Mouse (Mus musculus) common myeloid progenitor, adult 5-6 weeks (primary cell): Measurements from ENCODE around the gene Hip1r. TPM values are rescaled to one million over a fixed set of nuclear protein-coding genes. Genes with fewer than 3 reads are reported as not detected.

ENCODE experiments used
- ATAC-seq: replicated peaks from 2 replicates; pipeline ENCODE4 v1.8.0; 2016; ENCODE audit warnings: low read depth, mild to moderate bottlenecking, moderate TSS enrichment, inconsistent platforms; ENCODE audit not compliant: poor library complexity, severe bottlenecking
- total RNA-seq: library from RNA; stranded (forward); fragments of 200-1000, 187-1606 nt; gene quantifications from 2 replicates; pipeline ENCODE4 v1.2.3, GENCODE M21; 2017

The Hip1r gene
- total RNA-seq, 1 experiment from 2014 or later = 13.0 TPM

- no peak for ATAC-seq
Measured at GRCm38 (mm10) chr5:123994468-123994867, 21.0 kb downstream of the Hip1r start.

GRCm38 (mm10) chr5:123995388-123995787 is 22.0 kb downstream of the Hip1r start:
- ATAC-seq = no peak

GRCm38 (mm10) chr5:123996194-123996593 is 22.8 kb downstream of the Hip1r start:
- no peak for ATAC-seq

DNA sequence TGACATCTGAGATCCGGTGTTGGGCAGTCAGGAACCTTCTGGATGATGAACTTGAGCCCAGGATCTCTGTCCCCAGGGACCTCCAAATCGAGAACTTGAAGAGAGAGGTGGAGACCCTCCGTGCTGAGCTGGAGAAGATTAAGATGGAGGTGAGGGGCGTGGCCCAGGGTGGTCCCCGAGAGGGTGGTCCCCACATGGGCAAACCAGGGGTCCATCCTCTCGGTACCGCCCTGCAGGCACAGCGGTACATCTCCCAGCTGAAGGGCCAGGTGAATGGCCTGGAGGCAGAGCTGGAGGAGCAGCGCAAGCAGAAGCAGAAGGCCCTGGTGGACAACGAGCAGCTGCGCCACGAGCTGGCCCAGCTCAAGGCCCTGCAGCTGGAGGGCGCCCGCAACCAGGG is 23.3 kb downstream of the Hip1r start:
- ATAC-seq = no peak

DNA sequence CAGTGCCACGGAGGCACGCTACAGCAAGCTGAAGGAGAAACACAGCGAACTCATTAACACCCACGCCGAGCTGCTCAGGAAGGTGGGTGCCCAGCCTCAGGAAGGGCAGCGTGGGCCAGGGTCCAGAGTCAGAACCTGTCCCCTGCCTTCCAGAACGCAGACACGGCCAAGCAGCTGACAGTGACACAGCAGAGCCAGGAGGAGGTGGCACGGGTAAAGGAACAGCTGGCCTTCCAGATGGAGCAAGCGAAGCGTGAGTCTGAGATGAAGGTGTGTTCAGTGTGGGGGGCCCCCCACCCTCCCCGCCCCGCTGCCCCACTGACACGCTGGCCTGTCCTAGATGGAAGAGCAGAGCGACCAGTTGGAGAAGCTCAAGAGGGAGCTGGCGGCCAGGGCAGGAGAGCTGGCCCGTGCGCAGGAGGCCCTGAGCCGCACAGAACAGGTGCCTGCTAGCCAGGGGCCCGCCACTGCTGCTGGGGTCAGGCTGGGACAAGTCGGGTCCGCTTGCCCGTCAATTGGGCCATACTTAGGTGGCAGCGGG is 23.9 kb downstream of the Hip1r start:
- ATAC-seq = no peak

- ATAC-seq = no peak
Measured at GRCm38 (mm10) chr5:123997811-123998210, 24.4 kb downstream of the Hip1r start.

DNA sequence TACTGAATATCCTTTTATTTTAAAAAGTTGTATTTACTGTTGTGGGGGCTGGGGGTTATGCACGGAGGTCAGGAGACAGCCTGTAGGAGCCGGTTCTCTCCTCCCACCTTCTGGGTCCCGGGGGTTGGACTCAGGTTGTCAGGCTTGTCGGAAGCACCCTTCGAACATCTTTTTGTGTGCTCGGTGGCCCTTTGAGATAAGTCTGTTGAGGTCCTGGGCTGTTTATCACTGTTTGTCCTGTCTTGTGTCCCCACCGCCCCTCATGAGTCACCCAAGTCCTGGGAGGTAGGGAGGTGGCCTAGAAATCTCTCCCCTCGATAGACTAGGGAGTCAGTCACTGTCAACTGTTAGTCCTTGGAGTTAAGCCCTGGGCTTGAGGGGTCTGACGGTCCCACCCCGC is 24.9 kb downstream of the Hip1r start:
- no peak for ATAC-seq

DNA sequence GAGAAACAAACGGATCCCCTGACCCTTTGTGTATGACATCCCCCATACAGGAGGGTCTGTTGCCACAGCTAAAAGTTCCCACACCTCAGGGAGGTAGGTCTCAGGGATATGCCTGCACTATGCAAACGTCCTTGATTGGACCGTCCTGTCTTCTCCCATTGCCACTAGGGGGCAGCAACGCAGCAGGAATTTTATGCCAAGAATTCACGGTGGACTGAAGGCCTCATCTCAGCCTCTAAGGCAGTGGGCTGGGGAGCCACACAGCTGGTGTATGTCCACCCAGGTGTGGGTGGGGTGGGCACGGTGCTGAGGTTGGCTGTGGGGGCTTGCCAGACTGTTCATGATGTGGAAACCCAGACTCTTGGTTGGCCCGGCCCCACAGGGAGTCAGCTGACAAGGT is 27.4 kb downstream of the Hip1r start:
- peak; percentile 71 for ATAC-seq

DNA sequence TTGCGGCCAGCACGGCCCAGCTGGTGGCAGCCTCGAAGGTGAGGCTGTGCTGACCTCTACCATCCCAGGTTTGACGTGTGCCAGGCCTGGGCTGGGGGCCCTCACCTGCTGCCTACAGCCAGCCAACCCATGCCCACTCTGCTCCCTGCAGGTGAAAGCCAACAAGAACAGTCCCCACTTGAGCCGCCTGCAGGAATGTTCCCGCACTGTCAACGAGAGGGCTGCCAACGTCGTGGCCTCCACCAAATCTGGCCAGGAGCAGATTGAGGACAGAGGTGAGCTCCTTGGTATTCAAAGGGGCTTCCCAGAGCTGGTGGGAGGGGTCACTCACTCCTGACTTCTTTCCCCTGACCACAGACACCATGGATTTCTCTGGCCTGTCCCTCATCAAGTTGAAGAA is 27.8 kb downstream of the Hip1r start:
- ATAC-seq = no peak

- ATAC-seq = no peak
Measured at GRCm38 (mm10) chr5:124002876-124003275, 29.4 kb downstream of the Hip1r start.

- ATAC-seq = no peak
Measured at GRCm38 (mm10) chr5:124003375-124003774, 29.9 kb downstream of the Hip1r start.

- no peak for ATAC-seq
Measured at GRCm38 (mm10) chr5:124004356-124005150, 31.1 kb downstream of the Hip1r start.

DNA sequence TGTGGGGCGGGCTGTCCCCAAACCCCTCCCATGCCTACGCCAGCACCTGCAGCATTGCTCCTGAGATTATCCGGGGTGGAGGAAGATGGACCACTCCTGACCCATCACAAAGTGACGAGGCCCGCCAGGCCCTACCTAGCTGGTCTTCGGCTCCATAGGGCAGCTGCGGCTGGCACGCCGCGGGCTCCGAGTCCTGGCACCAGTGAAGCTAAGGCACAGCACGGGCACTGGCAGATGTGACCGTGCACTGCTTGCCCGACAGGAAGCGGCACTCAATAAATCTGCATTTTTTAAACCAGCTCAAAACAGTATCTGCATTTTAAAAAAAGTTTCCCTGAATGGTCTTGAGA is 31.7 kb downstream of the Hip1r start:
- no peak for ATAC-seq

DNA sequence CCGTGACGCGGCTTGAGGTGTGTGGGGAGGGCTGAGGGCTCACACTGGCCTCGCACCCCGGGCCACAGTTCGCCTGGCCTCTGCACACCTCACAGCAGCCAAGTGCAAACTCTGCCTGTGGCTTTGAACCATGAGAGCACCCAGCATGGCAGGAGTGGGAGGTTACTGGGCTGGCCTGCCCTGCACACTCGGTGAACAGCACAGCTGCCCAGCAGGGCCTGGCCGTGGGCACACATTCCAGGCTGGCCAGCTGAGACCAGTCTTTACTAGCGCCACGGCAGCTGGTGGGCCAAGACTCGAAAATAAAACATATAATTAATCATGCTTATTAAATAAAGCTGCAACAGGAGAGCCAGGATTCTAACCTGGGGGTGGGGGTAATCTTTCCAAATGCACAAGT is 32.2 kb downstream of the Hip1r start:
- ATAC-seq = no peak

GRCm38 (mm10) chr5:124006082-124006873 is 32.9 kb downstream of the Hip1r start:
- ATAC-seq = no peak

- no peak for ATAC-seq
Measured at GRCm38 (mm10) chr5:124006891-124007491, 33.6 kb downstream of the Hip1r start.

DNA sequence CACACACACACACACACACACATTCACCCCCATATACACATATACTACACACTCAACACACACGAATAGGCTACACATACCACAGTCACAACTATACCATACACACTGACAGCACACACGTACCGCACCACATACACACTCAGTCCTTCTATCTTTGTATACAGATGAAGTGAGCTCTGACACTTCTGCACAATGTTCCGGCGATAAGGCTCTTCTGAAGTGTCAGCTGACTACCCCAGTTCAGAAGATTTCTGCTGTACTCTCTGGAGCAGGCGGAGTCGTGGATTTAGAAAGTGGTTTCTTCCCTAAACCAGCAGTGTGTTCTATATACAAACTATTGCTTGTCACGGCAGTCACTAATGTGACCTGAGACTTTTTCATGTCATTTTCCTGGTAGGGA is 36.6 kb downstream of the Hip1r start:
- no peak for ATAC-seq

DNA sequence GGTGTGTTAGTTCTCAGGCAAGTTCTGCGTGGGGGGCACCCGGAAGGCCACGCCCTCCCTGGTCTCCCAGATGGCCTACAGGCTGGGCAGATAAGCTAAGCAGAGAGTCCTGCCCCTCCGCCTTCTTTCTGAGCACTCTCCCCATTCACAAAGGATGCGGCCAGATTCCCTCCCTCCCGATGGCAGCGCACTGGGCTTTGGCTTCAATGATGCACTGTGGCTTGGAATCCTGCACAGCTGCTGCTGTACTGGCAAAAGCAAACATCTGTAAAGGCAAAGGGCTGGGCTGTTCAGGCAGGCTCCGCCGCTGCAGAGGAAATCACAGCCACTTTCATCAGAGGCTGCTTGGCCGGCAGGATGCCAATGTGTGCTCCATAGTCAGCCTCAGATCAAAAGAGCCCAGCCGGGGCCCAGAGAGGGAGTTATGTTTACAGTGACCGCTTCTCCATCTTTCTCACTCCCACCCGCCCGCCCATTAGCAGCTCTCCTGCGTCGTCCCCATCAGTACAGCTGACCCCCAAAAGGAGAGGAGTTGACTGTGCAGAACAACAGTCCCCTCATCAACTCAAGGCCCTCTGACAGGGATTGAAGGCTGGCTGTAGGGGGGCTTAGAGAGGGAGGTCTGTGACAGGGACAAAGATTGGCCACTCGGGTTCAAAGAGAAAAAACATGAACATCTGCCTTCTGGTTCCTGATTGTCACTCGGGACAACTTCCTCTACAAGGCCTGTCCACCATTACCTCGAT is 37.7 kb downstream of the Hip1r start:
- peak; percentile 48 for ATAC-seq

- ATAC-seq = 0 out of 2 replicates have a peak, but pooled peaks have one; percentile 1
Measured at GRCm38 (mm10) chr5:124011927-124012326, 38.5 kb downstream of the Hip1r start.

DNA sequence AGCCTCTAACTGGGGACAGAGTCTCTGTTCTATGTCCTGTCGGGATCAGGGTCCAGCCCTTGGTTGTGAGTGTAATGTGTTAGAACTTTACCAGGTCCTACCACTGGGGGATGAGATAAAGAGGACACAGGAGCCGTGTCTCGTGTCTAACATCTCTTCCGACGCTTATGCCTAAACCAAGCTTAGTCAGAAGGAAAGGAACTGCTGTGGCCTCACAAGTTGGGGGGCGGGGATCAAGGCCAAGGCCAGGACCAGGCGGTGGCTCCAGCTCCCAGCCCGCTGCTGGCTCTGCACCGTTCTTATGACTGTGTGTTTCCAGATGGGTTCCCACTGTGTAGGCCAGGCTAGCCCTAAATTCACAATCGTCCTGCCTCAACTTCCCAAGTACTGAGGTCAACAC is 39.5 kb downstream of the Hip1r start:
- ATAC-seq = no peak
